Mouse (Mus musculus) left cerebral cortex, adult 2 months (tissue): ENCODE data around the gene Hist1h3g. TPM values are rescaled to one million over a fixed set of nuclear protein-coding genes. Genes with fewer than 3 reads are reported as not detected.
A peak's percentile ranks its signal among the peaks of the same experiment; 100 is the strongest.
"Not testable (repeated sequence)": the region's sequence is repeated elsewhere in the genome, so short reads cannot be mapped to it uniquely, and the experiment has no call there.

Experiments
- DNase-seq, 2 experiments: peaks; one replicate each; pipeline ENCODE4 v3.0.0; 2021 to 2022; ENCODE audit warnings: low spot score in 2 of 2, mixed read lengths in 1 of 2; ENCODE audit errors: extremely low spot score in 1 of 2
- H3K27ac ChIP-seq: fragments of 200-600 bp; 2 replicates; pipeline ENCODE4 v1.8.1; 2022
- H3K4me3 ChIP-seq: fragments of 200-600 bp; 2 replicates; pipeline ENCODE4 v1.8.1; 2022
- CTCF ChIP-seq: fragments of 200-600 bp; IDR thresholded peaks from 2 replicates; pipeline ENCODE4 v1.8.1; 2022; ENCODE audit warnings: antibody characterized with exemption, mild to moderate bottlenecking, moderate library complexity
- intact Hi-C: fragments of 180-260 bp; cut with DNase I; formaldehyde crosslinking; loops from one replicate; pipeline ENCODE4 v1.15.1; 2025
- total RNA-seq, 2 experiments: library from RNA; stranded (reverse); gene quantifications; 2 replicates each; pipeline ENCODE4 v1.2.3; 2021

The Hist1h3g gene
- total RNA-seq, 2 experiments from 2014 or later = 2.6 to 5.1 TPM

DNA sequence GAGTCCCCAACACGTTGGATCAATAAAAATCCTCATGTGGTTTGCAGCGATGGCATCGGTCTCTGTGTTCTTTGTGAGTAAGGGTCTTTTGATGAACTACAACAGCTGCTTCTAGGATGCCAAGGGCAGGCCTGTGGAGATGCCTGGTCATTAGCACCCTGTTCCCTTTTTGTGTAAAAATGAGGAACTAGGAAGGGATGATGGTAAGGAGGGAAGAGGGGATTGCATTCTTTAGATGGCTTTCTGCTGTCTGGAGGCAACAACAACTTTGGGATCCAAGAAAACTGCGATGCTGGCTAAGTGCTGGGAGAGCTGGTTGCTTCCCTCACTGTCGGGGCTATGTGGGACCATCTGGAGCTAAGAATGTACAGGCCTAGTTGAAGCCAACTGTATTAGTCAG, 3.0 kb downstream of the Hist1h3g start:
- TF ChIP-seq CTCF = no peak
- no peak overlapping the region for H3K27ac ChIP-seq
- no peak for DNase-seq
- no peak overlapping the region for H3K4me3 ChIP-seq
- intact Hi-C loops = loop anchor here (10.0 kb wide), 1 partner anchor 1713 kb away; no protein-coding TSS in a partner anchor

DNA sequence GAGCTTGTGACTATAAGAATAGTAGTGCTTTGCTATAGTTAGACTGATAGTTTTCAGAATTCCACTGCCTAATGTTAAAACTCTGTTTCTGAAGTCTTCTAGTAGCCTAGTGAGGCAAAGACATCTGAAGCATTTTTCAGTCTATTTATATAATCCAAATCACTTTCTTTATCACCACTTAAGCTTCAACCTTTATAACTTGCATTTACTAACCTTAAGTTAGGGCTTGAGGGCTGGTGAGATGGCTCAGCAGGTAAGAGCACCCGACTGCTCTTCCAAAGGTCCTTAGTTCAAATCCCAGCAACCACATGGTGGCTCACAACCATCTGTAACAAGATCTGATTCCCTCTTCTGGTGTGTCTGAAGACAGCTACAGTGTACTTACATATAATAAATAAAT, 4.6 kb downstream of the Hist1h3g start:
- intact Hi-C loops = loop anchor here (10.0 kb wide), 1 partner anchor 1715 kb away; no protein-coding TSS in a partner anchor

DNA sequence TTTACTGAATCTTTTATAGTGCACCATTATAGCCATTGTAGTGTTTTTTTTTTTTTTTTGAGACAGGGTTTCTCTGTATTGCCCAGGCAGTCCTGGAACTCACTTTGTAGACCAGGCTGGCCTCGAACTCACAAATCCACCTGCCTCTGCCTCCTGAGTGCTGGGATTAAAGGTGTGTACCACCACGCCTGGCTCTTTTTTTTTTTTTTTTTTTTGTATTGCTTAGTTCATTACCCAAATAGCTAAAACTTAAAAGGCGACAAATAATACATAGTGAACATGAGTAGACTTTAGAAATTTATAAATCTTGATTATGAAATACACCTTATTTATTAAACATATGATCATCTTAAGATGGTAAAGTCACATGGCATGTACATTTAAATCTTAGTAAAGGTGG, 6.3 kb downstream of the Hist1h3g start:
- TF ChIP-seq CTCF = no peak
- DNase-seq = no peak
- no peak overlapping the region for H3K4me3 ChIP-seq
- intact Hi-C loops = no loop called here
- H3K27ac ChIP-seq = no peak overlapping the region

More for the DNA sequence above, 4.6 kb downstream of the Hist1h3g start:
- not testable (repeated sequence) for DNase-seq, H3K4me3 ChIP-seq, H3K27ac ChIP-seq

DNA sequence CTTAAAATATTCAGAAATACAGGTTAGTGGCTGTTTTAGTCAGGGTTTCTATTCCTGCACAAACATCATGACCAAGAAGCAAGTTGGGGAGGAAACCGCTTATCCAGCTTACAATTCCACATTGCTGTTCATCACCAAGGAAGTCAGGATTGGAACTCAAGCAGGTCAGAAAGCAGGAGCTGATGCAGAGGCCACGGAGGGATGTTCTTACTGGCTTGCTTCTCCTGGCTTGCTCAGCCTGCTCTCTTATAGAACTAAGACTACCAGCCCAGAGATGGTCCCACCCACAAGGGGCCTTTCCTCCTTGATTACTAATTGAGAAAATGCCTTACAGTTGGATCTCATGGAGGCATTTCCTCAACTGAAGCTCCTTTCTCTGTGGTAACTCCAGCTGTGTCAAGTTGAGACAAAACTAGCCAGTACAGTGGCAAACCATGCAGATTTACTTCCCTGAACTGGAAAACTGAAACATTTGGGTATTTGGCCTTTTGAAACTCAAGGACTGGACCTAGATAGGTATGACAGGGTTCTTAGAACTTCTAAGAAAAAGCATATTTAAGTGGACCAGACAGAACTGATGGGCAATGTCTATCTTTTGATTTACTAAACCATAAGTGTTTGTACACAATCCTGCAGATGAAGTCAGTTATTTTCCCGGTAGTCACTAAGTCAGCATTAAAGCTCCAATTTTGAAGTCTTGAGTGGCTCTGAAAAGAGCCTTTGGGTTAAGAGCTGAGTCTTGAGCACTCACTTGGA, 7.2 kb downstream of the Hist1h3g start:
- peak overlapping the region; percentile 63 for H3K4me3 ChIP-seq
- DNase-seq, intact Hi-C loops, H3K27ac ChIP-seq: not testable (repeated sequence)

DNA sequence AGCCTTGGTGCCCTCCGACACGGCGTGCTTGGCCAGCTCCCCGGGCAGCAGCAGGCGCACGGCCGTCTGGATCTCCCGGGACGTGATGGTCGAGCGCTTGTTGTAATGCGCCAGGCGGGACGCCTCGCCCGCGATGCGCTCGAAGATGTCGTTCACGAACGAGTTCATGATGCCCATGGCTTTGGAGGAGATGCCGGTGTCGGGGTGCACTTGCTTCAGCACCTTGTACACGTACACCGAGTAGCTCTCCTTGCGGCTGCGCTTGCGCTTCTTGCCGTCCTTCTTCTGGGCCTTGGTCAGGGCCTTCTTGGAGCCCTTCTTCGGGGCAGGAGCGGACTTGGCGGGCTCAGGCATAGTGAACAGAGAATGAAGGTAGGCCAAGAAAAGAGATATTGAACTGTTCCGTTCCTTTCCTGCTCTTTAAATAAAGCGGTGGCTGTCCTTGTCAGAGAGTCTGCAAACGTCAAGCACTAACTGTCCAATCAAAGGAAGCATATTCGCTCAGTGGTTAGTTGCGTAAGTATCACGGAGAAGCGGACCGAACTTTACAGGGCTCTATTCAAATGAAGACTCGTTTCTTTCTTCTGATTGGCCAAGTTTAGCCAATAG, 7.9 kb downstream of the Hist1h3g start, which contains the start of gene Hist1h2bh:
Hist1h2bh (minus strand) TSS at position 394 of the 609 bp plus-strand sequence.
- intact Hi-C loops = not testable (repeated sequence)
- peak; percentile 48 to 61 for DNase-seq
- H3K4me3 ChIP-seq = peak within 1 kb of the TSS; percentile 63
- peak within 1 kb of the TSS; percentile 68 for H3K27ac ChIP-seq

DNA sequence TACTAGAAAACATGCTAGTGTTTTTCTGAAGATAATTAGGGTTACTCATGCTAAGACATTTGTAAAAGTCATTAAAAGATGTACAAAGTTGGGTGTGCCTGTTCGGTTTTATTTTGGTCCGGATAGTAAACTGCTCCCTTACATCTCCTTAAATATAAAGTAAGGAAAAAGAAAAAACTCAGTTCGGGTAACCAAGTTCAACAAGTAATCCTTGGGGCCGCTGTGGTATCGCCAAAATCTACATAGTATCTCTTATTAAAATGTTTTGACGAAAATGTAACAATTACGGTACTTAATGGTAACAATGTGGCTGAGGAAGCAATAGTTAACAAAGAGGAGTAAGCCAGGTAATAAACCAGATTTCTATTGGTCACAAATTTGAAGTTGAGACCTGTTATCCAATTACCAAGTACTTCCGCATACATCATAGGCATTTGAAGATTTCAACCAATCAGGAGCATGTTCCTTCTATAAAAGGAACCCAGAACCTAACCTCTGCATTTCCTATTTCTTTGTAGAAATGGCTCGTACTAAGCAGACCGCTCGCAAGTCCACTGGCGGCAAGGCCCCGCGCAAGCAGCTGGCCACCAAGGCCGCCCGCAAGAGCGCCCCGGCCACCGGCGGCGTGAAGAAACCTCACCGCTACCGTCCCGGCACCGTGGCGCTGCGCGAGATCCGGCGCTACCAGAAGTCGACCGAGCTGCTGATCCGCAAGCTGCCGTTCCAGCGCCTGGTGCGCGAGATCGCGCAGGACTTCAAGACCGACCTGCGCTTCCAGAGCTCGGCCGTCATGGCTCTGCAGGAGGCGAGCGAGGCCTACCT, 9.0 kb downstream of the Hist1h3g start, which contains the start of gene Hist1h3f:
Hist1h3f (plus strand) TSS at position 88 of the 822 bp plus-strand sequence.
- TF ChIP-seq CTCF = no peak
- intact Hi-C loops = no loop called here
- Histone ChIP-seq H3K4me3 (peak within 1 kb of the TSS; percentile 63), H3K27ac (peak within 1 kb of the TSS; percentile 72)
- DNase-seq = peak; percentile 63 to 75

DNA sequence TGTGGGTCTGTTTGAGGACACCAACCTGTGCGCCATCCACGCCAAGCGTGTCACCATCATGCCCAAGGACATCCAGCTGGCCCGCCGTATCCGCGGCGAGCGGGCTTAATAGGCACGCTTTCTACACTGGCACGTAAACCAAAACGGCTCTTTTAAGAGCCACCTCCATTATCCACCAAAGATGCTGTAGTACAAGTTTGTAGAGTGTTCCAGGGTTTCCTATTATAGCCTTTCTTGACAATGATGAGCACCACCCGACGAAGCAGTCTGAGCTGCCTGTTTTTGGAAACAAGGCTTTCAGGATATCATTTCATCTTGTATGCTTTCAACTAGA, 9.5 kb downstream of the Hist1h3g start:
- peak overlapping the region; percentile 59; the same call in 1 of the 2 replicates for H3K27ac ChIP-seq
- intact Hi-C loops, DNase-seq: not testable (repeated sequence)
- H3K4me3 ChIP-seq = peak overlapping the region; percentile 63

DNA sequence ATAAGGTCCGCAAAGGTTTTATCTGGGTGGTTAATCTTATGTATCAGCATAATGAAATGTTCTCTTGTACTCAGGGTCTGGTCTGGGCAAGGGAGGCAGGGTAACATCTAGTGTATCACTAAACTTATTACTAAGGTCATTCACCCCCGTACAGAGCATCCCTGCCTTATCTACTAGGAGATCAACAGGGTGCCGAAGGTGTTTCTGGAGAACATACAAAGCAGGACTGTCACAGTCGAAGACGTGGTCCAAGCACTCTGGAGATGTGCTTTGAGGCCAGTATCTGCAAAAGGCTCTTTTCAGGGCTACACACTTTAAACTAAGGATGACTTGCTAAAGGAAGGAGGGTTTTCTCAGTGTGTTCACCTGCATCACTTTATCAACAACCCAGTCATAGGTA, 11.5 kb downstream of the Hist1h3g start:
- intact Hi-C loops = no loop called here

DNA sequence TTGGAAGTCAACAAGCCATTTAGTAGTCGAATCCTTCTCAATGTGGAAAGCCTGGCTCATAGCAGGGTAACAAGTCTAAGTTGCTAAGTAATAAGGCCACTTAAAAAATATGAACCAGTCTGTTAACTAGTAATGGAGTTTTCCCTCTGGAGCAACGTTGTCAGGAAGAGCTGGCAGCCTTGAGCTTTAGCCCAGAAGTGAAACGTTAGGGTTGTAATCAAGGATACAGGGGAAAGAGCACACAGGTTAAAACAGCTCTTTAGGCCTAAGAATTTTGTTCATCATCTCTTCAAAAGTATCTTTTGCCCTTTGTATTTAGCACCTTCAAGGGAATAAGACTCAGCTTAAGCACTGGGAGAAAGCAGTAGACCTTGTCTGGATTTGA, 15.5 kb downstream of the Hist1h3g start:
- TF ChIP-seq CTCF = no peak
- Histone ChIP-seq H3K27ac (peak overlapping the region; percentile 72), H3K4me3 (peak overlapping the region; percentile 53)
- no peak for DNase-seq
- intact Hi-C loops = no loop called here

More for the DNA sequence above, 11.5 kb downstream of the Hist1h3g start:
- DNase-seq = no peak
- H3K27ac ChIP-seq = no peak overlapping the region
- no peak for TF ChIP-seq CTCF
- H3K4me3 ChIP-seq = no peak overlapping the region

DNA sequence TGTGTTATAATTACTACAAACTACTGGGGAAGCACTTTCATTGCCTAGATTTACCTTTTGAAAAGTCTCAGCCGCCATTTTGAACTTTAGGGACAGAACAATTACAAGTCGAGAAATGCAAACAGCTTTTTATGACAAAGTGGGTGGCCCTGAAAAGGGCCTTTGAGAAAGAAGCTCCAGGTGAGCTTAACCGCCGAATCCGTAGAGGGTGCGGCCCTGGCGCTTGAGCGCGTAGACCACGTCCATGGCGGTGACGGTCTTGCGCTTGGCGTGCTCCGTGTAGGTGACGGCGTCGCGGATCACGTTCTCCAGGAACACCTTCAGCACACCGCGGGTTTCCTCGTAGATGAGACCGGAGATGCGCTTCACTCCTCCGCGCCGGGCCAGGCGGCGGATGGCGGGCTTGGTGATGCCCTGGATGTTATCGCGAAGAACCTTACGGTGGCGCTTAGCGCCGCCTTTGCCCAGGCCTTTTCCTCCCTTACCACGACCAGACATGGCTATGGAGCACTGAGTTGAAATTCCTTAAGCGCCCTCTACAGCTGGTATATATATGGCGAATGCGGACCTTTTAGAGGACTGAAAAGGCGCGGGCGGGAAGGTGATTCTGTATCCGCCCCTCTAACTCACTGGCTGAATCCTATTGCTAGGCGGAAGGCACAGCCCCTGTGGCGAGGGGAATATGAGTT, 16.1 kb downstream of the Hist1h3g start, which contains the start of gene Hist1h4f:
Hist1h4f (minus strand) TSS at position 503 of the 689 bp plus-strand sequence.
- peak; percentile 89 to 90 for DNase-seq
- intact Hi-C loops = not testable (repeated sequence)
- peak; percentile 51 for TF ChIP-seq CTCF
- H3K4me3 ChIP-seq = peak within 1 kb of the TSS; percentile 53
- peak within 1 kb of the TSS; percentile 72 for H3K27ac ChIP-seq
